Mouse (Mus musculus): ENCODE results near the gene Hist1h2bc. TPM values are rescaled to one million over a fixed set of nuclear protein-coding genes. Genes with fewer than 3 reads are reported as not detected.
A peak's percentile ranks its signal among the peaks of the same experiment; 100 is the strongest.
"Not testable (repeated sequence)": the region's sequence is repeated elsewhere in the genome, so short reads cannot be mapped to it uniquely, and the experiment has no call there.

Hist1h2bc gene
- total RNA-seq (2017) = 28.7 to 101 TPM (median 49.7 TPM) in 3 replicates

- ATAC-seq (replicated peaks; ENCODE audit: insufficient number of reproducible peaks, low FRiP score, low TSS enrichment, poor library complexity, severe bottlenecking) = peak; percentile 86
Measured at GRCm38 (mm10) chr13:23683755-23684281, at the start of gene Hist1h2bc, which contains the start of gene Hist1h2ac. Gene Hist1h2bc, plus strand, starts transcription at chr13:23684199. Gene Hist1h2ac, minus strand, starts transcription at chr13:23683948.

DNA sequence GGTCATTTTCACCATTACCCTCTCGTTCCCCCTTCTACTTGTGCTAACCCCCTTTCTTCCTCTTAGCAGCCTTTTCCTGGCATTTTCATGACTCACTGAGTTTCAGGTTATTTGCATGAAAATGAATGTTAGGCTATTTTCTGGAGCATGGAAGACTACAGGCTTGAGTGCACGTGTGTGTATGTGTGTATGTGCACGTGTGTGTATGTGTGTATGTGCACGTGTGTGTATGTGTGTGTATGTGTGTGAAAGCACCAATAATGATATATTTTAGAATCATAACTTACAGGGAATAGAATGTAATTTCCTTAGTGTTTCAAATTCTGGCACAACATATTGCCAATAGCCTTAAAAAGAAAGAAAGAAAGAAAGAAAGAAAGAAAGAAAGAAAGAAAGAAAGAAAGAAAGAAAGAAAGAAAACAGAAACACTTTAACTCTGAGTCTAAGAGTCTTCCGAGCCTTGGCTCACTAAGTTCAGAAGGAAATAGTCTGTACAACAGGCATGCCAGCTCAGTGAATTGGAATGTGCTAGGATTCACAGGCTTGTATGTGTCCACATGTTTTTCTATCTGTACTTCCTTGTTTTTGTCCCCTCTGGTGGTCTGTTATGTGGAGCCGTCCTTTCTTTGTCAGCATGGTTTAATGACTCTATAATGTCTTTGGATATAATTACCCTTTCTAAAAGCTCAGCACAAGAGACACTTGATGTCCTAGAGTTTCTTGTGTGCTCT, 24.2 kb upstream of the Hist1h2bc start:
- ATAC-seq (replicated peaks; ENCODE audit: insufficient number of reproducible peaks, low FRiP score, low TSS enrichment, poor library complexity, severe bottlenecking) = no peak

- no peak for ATAC-seq (replicated peaks; ENCODE audit: insufficient number of reproducible peaks, low FRiP score, low TSS enrichment, poor library complexity, severe bottlenecking)
Measured at GRCm38 (mm10) chr13:23662536-23662935, 21.5 kb upstream of the Hist1h2bc start.

DNA sequence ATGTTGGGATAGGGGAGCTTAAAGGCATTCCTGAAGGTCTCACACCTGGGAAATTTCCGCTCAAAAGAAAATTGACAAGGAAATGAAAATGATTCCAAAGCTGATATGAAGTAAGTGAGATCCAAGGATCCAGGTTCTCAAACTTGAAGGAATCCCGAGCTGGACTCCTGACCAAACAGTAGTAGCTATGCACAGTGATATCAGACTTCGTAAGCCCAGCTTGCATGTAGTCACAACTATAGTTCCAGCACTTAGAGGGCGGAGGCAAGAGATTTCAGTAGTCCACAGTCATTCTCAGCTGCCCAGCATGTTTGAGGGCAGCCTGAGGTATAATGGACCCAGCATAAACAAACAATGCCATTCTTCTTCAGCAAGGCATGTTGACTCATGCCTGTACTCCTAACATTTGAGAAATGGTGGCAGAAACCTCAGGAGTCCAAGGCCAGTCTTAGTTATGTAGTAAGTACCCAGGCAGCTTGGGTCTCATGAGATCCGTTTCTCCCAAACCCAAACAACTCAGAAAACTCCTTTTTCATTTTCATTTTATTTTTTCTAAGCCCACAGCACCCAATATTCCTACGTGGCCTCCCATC, 1.9 kb upstream of the Hist1h2bc start:
- ATAC-seq (replicated peaks; ENCODE audit: insufficient number of reproducible peaks, low FRiP score, low TSS enrichment, poor library complexity, severe bottlenecking) = no peak

GRCm38 (mm10) chr13:23682623-23682946, 1.4 kb upstream of the Hist1h2bc start:
- no peak for ATAC-seq (replicated peaks; ENCODE audit: insufficient number of reproducible peaks, low FRiP score, low TSS enrichment, poor library complexity, severe bottlenecking)

DNA sequence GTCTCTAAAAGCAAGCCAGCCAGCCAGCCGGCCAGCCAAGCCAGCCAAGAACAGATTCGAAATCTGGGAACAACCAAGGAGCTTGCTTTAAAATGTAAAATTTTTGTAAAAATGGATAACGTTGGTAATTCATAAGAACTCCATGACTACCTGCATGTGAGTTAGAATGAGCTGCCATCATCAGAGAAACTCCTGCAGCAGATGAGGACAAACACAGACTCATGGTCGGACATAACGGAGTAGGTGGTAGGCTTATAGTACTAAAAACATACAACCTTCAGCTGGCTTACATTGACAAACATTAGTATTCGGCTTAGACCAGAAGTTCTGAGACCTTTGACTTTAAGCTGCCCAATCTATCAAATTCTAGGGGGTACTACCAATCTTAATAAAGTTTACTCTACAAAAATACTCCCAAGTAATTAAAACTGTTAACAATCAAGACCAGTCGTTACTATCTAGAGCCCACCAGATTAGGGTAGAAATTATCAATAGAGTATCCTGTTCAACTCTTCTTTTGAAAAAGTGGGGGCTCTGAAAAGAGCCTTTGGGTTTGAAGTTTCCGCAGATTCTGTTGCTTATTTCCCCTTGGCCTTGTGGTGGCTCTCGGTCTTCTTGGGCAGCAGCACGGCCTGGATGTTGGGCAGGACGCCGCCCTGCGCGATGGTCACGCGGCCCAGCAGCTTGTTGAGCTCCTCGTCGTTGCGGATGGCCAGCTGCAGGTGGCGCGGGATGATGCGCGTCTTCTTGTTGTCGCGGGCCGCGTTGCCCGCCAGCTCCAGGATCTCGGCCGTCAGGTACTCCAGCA, 848 bp upstream of the Hist1h2bc start:
- not testable (repeated sequence) for ATAC-seq (replicated peaks; ENCODE audit: insufficient number of reproducible peaks, low FRiP score, low TSS enrichment, poor library complexity, severe bottlenecking)

GRCm38 (mm10) chr13:23684295-23684945, 421 bp downstream of the Hist1h2bc start:
- 0 out of 2 replicates have a peak, but pooled peaks have one; percentile 41 for ATAC-seq (replicated peaks; ENCODE audit: insufficient number of reproducible peaks, low FRiP score, low TSS enrichment, poor library complexity, severe bottlenecking)

DNA sequence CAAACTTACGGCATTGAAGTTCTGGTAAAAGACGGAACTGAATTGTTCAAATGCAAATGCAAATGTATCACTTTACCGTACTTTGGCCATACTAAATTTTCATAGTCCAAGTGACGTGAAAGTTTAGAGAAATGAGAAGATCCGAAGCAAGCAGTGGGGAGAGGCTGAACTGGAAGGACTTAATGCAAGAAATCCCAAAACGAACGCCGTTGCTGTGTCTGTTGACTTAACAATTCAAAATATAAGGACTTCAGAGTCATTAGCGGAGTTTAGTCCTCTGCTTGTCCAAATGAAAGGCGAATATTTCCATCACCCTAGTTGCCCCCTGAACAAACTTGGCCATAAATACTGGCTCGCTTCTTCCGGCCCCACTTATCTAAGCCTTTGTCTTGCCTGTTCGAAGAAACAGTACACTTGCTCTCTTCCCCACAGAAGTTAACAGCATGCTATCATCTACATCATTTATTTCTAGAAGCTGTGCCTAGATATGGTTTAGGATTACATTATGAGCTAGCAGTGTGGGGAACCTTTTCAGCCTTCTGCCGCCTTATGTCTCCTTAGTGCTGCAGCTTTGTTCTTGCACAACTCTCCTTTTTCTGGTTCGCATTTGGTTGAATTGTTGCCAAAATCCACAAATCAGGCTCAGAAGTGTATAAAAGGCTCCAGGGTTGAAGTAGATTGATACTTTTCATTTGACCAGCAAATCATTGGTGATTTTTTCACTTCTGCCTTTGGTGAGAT, 1.3 kb downstream of the Hist1h2bc start:
- ATAC-seq (replicated peaks; ENCODE audit: insufficient number of reproducible peaks, low FRiP score, low TSS enrichment, poor library complexity, severe bottlenecking) = 0 out of 2 replicates have a peak, but pooled peaks have one; percentile 29

DNA sequence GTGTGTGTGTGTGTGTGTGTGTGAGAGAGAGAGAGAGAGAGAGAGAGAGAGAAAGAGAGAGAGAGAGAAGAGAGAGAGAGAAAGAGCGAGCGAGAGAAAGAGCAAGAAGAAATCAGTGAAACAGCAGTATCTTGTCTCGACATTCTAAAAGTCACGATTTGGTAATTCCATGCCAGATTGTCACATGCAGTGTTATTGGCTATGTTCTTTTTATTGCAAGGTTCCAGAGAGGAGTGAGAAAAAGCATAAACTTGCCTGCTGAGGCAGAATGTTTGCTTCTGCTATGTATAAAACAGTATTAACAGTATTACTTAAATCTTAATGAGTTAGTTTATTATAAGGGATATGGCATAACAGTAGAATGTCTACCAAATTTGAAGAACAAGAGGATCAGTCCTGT, 2.0 kb downstream of the Hist1h2bc start:
- ATAC-seq (replicated peaks; ENCODE audit: insufficient number of reproducible peaks, low FRiP score, low TSS enrichment, poor library complexity, severe bottlenecking) = no peak

DNA sequence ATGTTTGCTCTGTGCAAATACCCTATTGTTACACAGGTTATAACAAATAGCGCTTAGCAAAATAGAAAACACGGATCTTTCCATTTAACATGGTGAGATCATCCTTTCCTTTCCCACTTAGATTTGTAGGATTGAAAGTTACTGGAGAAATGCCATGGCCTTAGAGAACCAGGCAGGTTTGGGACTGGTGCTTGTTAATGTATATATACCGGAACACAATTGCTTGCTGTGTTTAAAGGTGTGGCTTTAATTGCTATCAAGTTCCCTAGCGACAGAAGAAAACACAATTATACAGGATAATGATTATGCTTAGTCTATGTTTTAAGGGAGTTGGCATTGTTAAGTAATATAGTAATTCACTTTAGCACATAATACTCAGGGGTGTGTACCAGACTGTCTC, 3.2 kb downstream of the Hist1h2bc start:
- no peak for ATAC-seq (replicated peaks; ENCODE audit: insufficient number of reproducible peaks, low FRiP score, low TSS enrichment, poor library complexity, severe bottlenecking)

DNA sequence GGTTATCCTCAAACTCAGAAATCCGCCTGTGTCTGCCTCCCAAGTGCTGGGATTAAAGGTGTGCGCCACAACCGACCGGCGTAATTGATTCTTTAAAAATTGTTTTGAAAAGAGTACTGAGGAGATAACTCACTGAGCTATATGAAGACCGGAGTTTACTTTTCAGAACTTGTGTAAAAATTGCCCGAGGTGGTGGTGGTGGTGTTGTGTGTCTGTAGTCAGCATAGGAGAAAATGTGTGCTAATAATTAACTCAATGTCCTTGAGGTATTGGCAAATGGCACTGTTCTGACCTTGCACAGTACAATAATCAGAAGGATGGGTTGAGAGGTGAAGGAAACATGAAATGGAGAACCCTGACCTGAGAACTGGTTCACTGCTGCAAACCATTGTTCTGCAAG, 3.9 kb downstream of the Hist1h2bc start:
- ATAC-seq (replicated peaks; ENCODE audit: insufficient number of reproducible peaks, low FRiP score, low TSS enrichment, poor library complexity, severe bottlenecking) = no peak

GRCm38 (mm10) chr13:23688956-23689355, 5.0 kb downstream of the Hist1h2bc start:
- ATAC-seq (replicated peaks; ENCODE audit: insufficient number of reproducible peaks, low FRiP score, low TSS enrichment, poor library complexity, severe bottlenecking) = no peak

DNA sequence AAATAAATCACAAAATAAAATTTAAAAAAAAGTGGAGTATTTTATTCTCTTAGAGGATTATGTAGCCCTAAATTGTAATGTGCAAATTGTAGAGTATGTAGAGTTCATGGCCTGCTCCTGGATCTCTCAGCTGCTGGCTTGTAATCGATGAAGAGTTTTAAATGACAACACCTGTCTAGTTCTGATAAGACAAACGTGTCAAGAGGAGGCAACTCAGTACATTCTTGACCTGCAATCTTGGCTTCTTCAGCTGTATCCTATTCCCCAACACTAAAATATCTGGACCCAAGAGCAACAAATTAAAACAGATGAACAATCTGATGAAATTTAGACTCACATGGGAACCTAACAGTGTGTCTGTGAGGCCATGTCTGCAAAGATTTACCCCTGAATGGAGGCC, 5.5 kb downstream of the Hist1h2bc start:
- no peak for ATAC-seq (replicated peaks; ENCODE audit: insufficient number of reproducible peaks, low FRiP score, low TSS enrichment, poor library complexity, severe bottlenecking)

GRCm38 (mm10) chr13:23693856-23694440, 9.9 kb downstream of the Hist1h2bc start:
- ATAC-seq (replicated peaks; ENCODE audit: insufficient number of reproducible peaks, low FRiP score, low TSS enrichment, poor library complexity, severe bottlenecking) = no peak

DNA sequence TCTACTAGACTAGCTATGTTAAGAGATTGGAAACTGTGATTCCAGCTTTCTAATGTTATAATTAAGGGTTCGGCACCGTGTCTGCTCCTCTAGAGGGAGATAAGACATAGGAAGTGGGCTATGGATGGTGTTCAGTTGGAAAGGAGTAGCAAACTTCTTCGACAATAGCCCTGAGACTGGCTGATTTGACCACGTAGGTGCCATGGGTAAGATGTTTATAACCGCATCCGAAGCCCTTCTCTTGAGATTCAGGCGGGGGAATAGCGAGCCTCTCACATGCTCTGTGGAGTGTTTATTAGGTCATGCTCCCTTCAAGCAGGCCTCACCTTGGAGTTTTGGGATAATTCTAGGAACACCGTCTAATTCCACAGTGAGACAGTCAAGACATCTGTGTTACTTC, 11.0 kb downstream of the Hist1h2bc start:
- ATAC-seq (replicated peaks; ENCODE audit: insufficient number of reproducible peaks, low FRiP score, low TSS enrichment, poor library complexity, severe bottlenecking) = no peak

DNA sequence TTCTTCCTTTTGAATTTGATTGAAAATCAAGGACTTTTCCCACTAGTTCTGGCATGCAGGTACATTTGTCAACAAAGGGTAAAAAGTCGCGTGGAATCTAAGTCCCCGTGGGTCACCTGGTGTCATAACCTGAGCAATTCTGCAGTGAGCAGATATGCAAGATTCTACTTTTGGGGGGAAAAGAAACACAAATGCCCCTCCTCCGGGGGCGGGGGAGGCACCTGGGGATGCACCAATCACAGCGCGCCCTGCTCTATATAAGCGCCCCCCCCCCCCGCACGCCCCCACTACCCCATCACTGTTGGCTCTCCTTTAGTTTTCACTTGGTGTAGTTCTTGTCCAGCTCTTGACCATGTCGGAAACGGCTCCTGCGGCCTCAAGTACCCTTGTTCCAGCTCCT, 11.5 kb downstream of the Hist1h2bc start, which contains the start of gene Hist1h1t:
Gene Hist1h1t, plus strand, starts transcription at position 301 of the 400 bp plus-strand sequence.
- no peak for ATAC-seq (replicated peaks; ENCODE audit: insufficient number of reproducible peaks, low FRiP score, low TSS enrichment, poor library complexity, severe bottlenecking)

DNA sequence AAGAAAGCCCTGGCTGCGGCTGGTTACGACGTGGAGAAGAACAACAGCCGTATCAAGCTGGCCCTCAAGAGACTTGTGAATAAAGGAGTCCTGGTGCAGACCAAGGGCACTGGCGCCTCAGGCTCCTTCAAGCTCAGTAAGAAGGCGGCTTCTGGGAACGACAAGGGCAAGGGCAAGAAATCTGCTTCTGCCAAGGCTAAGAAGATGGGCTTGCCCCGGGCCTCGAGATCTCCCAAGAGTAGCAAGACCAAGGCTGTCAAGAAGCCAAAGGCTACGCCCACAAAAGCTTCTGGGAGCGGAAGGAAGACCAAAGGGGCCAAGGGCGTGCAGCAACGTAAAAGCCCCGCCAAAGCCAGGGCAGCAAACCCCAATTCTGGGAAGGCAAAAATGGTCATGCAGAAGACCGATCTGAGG, 12.1 kb downstream of the Hist1h2bc start:
- no peak for ATAC-seq (replicated peaks; ENCODE audit: insufficient number of reproducible peaks, low FRiP score, low TSS enrichment, poor library complexity, severe bottlenecking)

All from monocyte, adult 5-6 weeks (primary cell).